Mouse (Mus musculus) embryo, embryonic 9.5 days (tissue): ENCODE data around the gene Sirt2.
A peak's percentile ranks its signal among the peaks of the same experiment; 100 is the strongest.

ENCODE experiments used
- DNase-seq: peaks from one replicate; pipeline ENCODE4 v3.0.0-alpha.2; 2017; ENCODE audit errors: extremely low spot score

Gene Sirt2

DNA sequence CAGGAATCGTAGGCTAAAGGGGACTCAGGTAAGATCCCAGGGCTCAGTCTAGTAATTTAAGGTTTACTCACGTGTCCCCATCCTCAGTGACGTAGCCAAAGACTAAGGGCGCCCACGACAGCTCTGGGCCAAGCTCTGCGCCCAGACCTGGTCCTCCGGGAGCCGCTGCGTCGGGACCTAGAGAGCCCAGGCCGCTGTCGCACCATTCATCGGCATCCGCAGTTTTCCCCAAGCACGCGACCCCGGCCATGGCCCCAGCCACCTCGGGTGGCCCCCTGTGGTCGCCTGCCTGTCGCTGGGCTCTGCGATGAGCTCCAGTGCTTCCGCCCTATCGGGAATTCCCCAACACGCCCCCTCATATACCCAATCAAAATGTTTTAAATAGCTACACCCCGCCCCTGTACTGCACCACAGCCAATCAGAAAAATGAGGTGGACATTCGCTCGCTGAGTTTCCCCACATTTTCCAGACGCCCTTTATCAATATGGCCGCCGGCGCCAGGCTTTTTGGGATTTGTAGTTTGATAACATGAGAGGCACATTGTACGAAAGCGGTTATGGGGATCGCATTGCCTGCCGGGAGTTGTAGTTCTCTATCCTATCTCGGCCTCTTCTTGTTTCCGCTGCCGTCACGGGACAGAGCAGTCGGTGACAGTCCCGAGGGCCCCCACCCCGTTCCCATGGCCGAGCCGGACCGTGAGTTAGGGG is at the start of gene Sirt2:
Sirt2 (plus strand) TSS at position 563 of the 707 bp plus-strand sequence.
- DNase-seq = peak; percentile 99

DNA sequence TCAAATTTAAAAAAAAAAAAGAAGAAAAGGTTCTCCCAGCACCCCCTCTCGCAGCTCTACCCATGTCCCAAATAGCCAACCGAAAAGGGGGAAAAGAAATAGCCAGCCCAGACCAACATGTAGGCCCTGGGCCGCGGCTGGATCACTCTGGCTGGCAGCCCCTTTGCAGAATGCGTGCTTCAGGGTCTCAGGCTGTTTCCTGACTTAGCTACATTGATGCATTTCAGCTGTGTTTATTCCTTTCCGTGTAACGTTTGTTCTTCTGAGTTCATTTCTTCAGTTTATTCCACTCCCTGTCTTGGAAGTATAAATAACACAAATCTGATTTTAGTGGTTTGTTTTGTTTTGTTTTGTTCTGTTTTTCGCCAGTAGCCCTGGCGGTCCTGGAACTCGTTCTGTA is 48.8 kb upstream of the Sirt2 start:
- DNase-seq = no peak

DNA sequence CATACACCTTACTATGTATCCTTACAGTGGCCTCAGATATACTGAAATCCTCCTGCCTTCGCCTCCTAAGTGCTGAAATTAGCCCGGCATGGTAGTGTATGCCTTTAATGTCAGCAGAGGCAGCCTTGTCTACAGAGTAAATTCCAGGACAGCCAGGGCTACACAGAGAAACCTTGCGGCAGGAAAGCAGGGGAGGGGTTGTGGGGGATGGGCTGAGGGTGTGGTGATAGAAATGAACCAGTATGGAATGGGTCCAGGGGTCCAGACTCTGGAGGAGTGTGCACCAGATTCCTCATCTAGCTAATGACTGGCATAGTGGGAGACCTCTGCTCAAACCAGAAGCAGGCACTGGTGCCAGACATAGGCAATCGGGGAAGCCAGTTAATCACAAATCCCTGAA is 47.4 kb upstream of the Sirt2 start:
- DNase-seq = no peak

DNA sequence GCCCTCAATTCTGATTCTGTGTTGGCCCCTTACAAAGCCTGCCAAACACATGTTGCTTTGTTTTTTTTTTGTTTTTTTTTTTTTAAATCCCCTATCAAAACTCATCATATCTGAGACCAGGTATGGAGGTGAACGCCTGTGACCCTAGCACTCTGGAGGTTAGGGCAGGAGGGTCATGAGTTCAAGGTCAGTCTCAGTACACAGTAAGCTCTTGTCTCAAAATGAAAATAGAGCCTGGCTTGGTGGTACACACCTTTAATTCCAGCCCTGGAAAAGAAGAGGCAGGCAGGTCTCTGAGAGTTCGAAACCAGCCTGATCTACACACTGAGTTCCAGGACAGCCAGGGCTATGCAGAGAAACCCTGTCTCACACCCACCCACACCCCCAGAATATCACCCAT is 46.9 kb upstream of the Sirt2 start:
- no peak for DNase-seq

DNA sequence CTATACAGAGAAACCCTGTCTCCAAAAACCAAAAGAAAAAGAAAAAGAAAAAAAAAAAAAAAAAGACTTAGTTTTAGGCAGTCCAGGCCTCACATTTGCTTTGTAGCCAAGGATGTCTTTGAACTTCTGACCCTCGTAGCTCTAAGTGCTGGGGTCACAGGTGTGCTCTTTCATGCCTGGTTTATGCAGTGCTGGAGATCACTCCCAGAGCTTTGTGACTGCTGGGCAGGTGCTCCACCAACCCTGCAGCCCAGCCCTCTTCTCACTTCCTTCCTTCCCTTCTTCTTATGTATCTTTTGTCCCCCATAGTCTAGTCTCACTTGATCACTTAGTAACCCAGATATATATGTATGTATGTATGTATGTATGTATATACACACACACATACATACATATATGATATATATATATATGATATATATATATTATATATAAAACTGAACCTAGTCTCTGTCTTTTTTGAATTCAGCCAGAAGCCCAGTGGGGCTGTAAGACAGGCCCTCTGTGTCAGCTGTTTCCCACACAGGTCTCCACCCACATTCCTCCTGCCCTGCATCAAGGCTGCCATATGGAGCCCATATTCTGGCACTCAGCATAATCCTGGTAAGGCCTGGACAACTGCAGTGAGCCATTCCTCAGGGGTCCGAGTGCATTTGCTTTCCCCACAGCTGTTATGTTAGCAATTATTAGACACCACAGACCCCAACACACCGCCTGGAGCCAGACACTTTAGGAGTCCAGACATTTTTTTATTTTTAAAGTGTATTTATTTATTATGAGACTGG is 45.6 kb upstream of the Sirt2 start:
- no peak for DNase-seq

DNA sequence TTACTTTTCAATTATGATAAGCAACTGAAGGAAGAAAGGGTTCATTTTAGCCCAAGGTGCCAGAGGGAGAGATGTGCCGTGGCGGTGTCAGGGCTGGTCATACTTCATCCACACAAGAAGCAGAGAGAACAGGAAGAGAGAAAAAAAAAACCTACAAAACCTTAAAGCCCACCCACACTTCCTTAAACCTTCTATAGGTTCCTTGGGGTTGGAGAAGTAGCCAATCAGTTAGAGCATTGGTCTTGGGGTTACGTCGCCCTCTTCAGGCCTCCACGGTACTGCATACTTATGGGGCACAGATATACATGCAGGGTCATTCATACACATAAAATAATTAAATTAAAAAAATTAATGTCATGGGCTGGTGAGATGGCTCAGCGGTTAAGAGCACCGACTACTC is 44.5 kb upstream of the Sirt2 start:
- DNase-seq = no peak

DNA sequence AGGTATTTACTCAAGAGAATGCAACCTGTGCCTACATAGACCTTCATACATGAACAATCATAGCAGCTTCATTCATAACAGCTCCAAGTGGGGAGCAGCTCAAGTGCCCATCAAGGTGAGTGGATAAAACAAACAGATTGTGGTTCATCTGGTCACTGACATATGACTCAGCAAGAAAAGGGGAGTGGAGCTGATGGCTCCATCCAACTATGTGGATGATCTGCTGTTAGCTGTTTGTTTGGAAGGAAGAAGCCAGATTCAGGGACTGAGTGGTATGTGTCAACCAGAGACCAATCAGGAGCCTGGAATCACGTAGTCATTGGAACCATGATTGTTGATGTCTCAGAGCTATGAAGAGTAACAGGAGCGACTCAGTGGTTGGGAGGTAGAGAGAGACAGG is 41.9 kb upstream of the Sirt2 start:
- DNase-seq = no peak

DNA sequence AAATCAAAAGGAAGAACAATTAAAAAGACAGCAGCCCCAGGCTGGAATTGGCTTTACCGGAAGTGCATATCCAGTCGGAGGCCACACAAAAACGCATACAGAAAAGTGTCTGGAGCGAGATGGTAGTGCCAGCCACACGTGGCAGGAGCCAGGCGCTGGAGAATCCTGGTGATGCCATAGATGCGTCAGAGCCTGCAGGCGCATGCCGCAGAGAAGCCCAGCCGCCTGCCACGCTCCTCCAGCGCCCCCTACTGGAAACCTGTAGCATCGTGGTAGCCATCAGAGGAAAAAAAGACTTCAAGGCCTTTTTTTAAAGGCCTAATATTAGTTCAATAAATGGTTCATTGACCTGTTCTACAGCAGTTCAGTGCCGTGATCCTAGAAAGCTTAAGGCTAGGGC is 39.9 kb upstream of the Sirt2 start:
- DNase-seq = peak; percentile 83

DNA sequence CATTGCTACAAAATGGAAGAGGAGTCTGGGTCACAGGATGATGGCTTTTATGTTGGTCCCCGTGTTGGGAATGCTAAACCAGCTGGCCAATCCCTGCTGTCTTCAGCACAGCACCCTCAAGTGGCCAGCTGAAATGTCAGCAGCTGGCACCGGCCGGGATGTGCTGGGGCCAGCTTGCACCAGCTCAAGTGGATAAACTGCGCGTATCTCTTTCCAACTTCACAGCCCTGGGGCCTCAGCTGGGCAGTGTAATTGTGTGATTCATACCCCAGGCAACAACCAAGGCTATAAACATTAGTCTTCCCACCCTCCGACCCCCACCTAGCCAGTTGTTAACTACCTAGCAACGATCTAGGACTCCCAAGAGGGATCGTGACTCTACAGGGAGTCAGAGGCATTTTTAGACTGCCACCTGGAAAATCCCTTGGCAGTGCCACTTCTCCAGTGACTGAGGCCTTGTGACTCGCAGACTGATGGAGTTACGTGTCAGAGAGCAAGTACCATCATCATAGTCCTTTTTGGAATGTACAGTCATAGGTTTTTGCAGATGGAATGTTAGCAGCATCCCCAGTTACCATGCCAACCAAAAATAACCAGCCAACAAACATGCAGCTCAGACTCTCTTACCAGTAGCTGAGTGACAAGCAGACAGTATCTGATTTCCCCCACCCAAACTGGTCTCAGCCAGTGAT is 38.7 kb upstream of the Sirt2 start:
- no peak for DNase-seq

DNA sequence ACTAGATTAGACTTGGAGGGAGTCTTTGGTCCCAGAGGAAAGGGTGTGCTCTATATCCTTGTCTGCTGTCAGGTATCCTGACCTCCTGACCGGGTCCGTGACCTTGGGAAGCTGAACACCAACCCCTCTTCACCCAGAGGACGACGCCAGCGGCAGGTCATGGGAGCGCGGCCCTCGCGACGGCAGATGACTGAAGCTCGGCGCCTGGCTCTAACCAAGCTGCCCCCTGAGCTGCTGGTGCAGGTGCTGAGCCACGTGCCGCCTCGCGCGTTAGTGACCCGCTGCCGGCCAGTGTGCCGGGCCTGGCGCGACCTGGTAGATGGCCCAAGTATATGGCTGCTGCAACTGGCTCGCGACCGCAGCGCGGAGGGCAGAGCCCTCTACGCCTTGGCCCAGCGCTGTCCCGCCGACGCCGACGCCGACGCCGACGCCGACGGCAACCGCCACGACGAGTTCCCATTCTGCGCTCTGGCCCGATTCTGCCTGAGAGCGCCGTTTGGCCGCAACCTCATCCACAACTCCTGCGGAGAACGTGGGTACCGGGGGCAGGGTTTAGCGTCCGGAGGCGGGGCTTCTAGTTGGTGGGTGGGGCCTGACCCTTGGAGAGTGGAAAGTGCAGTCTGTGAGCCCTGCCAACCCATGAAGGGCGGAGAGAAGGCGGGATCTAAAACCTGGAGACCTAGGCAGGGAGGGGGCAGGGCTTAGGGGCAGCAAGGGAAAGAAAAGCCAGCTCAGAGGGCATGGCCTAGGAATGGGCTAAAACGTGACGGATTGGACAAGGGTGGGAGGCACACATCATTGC is 34.0 kb upstream of the Sirt2 start:
- DNase-seq = peak; percentile 91

DNA sequence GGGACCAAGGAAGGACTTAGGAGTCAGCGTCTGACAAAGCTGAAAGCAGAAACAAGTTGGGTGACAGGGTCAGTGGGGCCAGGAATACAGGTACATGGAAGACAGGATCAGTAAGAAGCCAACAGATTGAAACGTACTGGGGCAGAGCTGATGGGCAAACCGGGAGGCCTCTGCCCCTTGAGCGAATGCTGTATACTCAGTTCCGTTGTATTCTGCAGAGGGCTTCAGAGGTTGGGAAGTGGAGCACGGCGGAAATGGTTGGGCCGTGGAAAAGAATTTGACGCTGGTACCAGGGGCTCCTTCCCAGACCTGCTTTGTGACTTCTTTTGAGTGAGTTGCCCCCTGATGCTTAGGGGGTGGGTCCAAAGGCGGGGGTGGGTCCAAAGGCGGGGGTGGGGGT is 33.3 kb upstream of the Sirt2 start:
- no peak for DNase-seq

DNA sequence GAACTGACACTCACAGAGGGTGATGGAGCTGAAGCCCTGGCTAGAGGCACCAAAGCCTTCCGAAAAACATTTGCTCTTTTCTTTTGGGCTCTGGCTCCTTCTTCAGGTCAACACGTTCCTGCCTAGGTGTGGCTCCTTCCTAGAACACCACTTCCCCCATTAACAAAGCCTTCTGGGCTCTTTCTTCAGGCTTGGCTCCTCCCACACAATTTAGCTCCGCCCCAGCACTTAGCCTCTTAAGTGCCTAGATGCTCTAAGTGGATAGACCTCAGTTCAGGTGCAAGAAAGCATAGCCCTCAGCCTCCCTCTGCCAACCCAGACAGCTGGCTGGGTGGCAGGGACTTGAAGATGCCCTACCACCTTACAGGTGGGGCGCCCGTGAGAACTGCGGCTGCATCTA is 30.8 kb upstream of the Sirt2 start:
- DNase-seq = no peak

DNA sequence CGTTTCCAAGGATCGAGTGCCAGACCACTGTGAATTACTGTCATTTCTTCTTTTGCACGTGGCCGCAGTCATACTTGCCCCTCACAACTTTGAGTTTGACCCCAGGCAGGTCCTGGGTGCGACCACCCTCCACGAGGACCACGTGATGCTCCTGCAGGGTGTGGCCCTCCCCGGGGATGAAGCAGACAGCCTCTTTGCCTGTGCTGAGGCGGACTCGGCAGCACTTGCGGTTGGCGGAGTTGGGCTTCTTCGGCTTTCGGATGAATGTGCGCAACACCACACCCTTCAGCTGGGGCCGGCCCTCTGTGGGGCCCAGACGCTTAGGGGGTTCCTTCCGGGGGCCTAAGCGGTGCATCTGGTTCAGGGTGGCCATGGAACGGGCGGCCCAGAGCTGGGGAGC is 26.7 kb upstream of the Sirt2 start:
- no peak for DNase-seq

DNA sequence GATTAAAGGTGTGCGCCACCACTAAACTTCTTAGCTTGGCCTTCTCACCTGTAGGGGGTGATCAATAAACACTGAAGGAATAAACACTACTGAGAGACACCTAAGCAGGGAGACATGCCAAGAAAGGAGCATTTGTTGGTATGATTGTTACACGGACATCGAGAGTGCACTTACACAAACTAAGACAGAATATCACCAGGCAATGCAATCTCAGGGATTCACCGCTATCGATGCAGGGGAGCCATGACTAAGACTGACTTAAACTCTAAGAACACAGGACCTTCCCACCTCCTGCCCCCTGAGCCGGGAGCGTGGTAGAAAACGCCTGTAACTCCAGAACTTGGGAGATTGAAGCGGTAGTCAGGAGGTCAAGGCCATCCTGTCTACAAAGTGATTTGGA is 25.6 kb upstream of the Sirt2 start:
- DNase-seq = no peak

DNA sequence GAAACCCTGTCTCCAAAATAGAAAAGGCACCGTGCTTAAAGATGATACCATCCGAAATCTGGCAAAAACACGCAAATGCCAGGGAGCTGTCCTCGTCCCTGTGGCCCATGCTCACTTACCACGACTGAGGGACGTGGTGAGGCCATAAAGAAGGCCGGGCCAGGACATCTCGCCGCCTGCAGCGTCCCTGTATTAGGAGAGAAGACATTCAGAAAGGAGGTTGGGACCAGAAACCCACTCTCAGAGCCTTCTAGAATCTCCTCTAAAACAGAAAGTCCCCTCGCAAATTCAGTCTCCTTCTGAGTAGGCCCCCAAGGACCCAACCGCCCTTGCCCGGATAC is 25.2 kb upstream of the Sirt2 start:
- DNase-seq = no peak

DNA sequence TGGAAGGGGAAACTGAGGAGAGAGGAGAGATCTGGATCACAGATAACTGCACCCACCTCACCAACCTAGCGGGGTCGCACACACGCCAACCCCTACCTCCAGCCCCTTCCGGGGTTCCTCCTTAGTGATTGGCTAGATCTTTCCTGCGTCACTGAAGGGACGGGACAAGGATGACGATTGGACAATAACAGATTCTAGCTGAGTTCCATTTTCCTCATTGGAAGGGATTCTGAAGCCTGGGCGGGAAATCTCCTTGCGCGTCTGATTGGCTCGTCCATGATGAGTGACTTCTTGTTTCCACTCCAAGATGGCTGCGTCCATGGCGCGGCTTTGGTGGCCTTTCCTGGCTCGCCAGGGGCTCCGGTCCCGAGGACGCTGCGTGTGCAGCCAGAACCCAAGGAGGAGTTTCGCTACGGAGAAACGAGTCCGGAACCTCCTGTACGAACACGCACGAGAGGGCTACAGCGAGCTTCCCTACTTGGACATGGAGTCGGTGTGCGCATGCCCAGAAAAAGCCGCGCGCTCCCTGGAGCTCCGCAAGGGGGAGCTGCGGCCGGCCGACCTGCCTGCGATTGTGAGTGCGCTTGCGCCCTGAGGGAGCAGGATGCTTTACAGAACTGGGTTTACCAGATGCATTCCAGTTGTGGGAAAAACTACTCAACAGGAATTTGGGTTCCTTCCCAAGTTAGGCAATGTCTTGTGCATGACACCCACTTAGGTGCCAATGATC is 24.7 kb upstream of the Sirt2 start, which contains the start of the genes Mrps12 and Sars2:
Mrps12 (minus strand) TSS at position 112 of the 730 bp plus-strand sequence.
Sars2 (plus strand) TSS at position 284 of the 730 bp plus-strand sequence.
- DNase-seq = peak; percentile 97

DNA sequence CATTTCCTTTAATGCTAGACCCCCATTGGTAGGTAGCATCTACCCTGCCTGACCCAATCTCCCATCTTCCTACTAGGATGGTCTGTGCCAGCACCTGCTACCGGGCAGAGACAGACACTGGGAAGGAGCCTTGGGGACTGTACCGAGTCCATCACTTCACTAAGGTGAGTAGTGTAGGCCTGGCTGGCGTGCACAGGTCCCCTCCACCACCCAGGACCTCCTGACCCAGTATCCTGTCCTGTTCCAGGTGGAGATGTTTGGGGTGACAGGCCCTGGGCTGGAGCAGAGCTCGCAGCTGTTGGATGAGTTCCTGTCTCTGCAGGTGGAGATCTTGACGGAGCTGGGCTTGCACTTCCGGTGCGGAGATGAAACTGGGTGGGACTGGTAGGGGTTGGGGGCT is 16.6 kb upstream of the Sirt2 start:
- no peak for DNase-seq

DNA sequence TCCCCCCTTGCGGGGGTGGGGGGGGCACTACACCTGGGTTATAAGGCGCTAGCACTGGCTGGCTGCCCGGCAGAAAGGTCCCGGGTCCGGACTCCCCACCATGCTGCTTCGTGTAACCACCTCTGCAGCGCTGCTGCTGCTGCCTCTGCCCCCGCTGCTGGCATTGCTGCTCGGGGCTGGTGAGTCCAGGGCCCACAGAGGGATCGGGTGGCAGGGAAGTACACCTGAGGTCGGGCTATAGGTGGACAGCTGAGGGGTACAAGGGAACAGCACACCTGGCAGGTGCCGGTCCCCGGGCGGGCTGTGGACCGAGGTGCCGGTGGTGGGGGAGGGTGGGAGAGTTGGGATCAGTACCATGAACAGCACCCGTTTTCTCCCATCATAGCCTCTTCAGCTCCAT is 10.5 kb upstream of the Sirt2 start, which contains the start of gene Ccer2:
Ccer2 (plus strand) TSS at position 96 of the 400 bp plus-strand sequence.
- DNase-seq = no peak

DNA sequence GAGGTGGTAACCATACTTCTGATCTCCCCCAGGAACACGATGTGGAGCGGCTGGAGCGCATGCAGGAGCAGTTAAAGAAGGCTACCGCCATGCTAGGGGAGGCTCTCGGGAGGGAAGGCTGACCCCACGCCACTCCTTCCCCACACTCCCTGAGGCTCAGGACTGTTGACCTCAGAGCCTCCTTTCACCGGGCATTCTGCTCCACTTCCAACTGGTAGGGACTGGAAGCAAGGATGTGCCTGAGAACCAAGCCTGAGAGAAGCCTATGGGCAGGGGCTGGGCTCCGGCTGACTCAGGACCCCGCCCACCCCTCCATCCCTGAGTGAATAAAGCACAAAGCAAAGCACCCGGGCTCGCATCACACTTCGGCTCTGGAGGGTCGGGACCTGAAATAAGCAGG is 7.9 kb upstream of the Sirt2 start:
- DNase-seq = no peak

DNA sequence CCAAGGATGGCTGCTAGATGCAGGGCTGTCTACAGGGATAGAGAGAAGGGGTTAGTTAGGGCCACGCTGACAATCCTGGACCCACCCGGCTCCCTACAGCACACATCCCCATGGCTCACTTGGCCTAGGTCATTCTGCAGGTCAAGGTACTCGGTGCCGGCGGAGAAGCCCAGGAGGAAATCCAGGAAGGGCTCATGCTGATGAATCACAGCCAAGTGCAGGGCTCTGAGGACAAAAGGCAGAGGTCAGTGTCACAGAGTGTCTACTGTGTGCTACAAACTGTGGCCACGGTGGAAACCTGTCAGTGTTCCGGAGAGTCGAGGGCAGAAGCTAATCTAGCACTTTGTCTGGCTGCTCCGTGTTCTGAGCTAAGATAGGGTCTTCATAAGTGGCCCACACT is 4.6 kb upstream of the Sirt2 start:
- DNase-seq = no peak

DNA sequence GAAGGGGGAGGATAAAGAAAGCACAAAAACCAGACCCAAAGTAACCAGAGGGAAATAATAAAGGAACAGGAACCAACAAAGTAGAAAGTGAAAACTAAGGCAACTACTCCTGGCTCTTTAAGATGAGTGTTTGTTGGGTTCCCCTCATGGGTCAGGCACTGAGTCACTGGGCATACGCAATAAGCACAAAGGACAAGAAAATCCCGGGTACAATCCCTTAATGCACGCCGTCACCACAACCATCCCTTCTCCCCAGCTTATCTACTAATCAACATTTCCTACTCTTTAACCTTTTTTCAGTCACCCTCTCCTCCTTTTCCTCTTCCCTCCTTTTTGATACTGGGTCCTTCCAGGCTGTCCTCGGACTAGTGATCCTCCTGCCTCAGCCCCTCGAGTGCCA is 1.3 kb upstream of the Sirt2 start:
- DNase-seq = no peak
